Mouse (Mus musculus): ENCODE data around the gene Sstr5. TPM values are rescaled to one million over a fixed set of nuclear protein-coding genes. Genes with fewer than 3 reads are reported as not detected.

Sstr5 gene
- polyA plus RNA-seq, 1 experiment from 2014 or later: 1.0 TPM

GRCm38 (mm10) chr17:25445841-25446240 is 51.2 kb downstream of the Sstr5 start:
- H3K9me3 ChIP-seq (ENCODE audit: control insufficient read depth, low read length): 0 out of 2 replicates have a peak, but pooled peaks cover 3% of the 10 kb centered on the region
- no peaks in the 10 kb centered on the region for H3K36me3 ChIP-seq (ENCODE audit: control insufficient read depth, insufficient read depth, low read length)
- ATAC-seq: no peak
- no peak overlapping the region for H3K9ac ChIP-seq (ENCODE audit: low read depth, low read length)
- H3K4me2 ChIP-seq (ENCODE audit: low read length): no peak overlapping the region
- 87% methylated on average over 3 of the region's 3 CpGs for WGBS
- no peaks in the 10 kb centered on the region; the same call in 1 of the 2 replicates for H3K27me3 ChIP-seq (replicated peaks; ENCODE audit: control insufficient read depth, insufficient read depth, low read length)
- peaks cover 3% of the 10 kb centered on the region; the same call in 1 of the 2 replicates for H3K4me1 ChIP-seq (ENCODE audit: control insufficient read depth, insufficient read depth, low read depth, low read length)
- no peak overlapping the region for H3K27ac ChIP-seq (ENCODE audit: low read depth, low read length)
- H3K4me3 ChIP-seq (ENCODE audit: low read length): no peak overlapping the region

GRCm38 (mm10) chr17:25445074-25445473 is 52.0 kb downstream of the Sstr5 start:
- H3K9ac ChIP-seq (ENCODE audit: low read depth, low read length): no peak overlapping the region

GRCm38 (mm10) chr17:25442889-25443288 is 54.2 kb downstream of the Sstr5 start:
- H3K27me3 ChIP-seq (replicated peaks; ENCODE audit: control insufficient read depth, insufficient read depth, low read length): no peaks in the 10 kb centered on the region; the same call in 1 of the 2 replicates
- H3K4me2 ChIP-seq (ENCODE audit: low read length): no peak overlapping the region
- no peak overlapping the region for H3K9ac ChIP-seq (ENCODE audit: low read depth, low read length)
- peaks cover 3% of the 10 kb centered on the region; the same call in 1 of the 2 replicates for H3K4me1 ChIP-seq (ENCODE audit: control insufficient read depth, insufficient read depth, low read depth, low read length)
- no peaks in the 10 kb centered on the region for H3K36me3 ChIP-seq (ENCODE audit: control insufficient read depth, insufficient read depth, low read length)
- ATAC-seq: no peak
- H3K27ac ChIP-seq (ENCODE audit: low read depth, low read length): no peak overlapping the region
- 75% methylated on average over 3 of the region's 3 CpGs for WGBS
- no peak overlapping the region for H3K4me3 ChIP-seq (ENCODE audit: low read length)
- 0 out of 2 replicates have a peak, but pooled peaks cover 3% of the 10 kb centered on the region for H3K9me3 ChIP-seq (ENCODE audit: control insufficient read depth, low read length)

More at GRCm38 (mm10) chr17:25445074-25445473, 52.0 kb downstream of the Sstr5 start:
- no peak overlapping the region; the same call in 1 of the 2 replicates for H3K27ac ChIP-seq (ENCODE audit: low read depth, low read length)
- H3K36me3 ChIP-seq (ENCODE audit: control insufficient read depth, insufficient read depth, low read length): no peaks in the 10 kb centered on the region
- no peak overlapping the region for H3K4me2 ChIP-seq (ENCODE audit: low read length)
- 44% methylated on average over 4 of the region's 4 CpGs for WGBS
- no peak overlapping the region for H3K4me3 ChIP-seq (ENCODE audit: low read length)
- H3K9me3 ChIP-seq (ENCODE audit: control insufficient read depth, low read length): 0 out of 2 replicates have a peak, but pooled peaks cover 3% of the 10 kb centered on the region
- H3K4me1 ChIP-seq (ENCODE audit: control insufficient read depth, insufficient read depth, low read depth, low read length): peaks cover 3% of the 10 kb centered on the region; the same call in 1 of the 2 replicates
- H3K27me3 ChIP-seq (replicated peaks; ENCODE audit: control insufficient read depth, insufficient read depth, low read length): no peaks in the 10 kb centered on the region; the same call in 1 of the 2 replicates
- ATAC-seq: no peak

- H3K4me2 ChIP-seq (ENCODE audit: low read length): no peak overlapping the region
- H3K27me3 ChIP-seq (replicated peaks; ENCODE audit: control insufficient read depth, insufficient read depth, low read length): no peaks in the 10 kb centered on the region
- H3K27ac ChIP-seq (ENCODE audit: low read depth, low read length): no peak overlapping the region
- 84% methylated on average over 6 of the region's 6 CpGs for WGBS
- 0 out of 2 replicates have a peak, but pooled peaks cover 3% of the 10 kb centered on the region for H3K9me3 ChIP-seq (ENCODE audit: control insufficient read depth, low read length)
- no peak overlapping the region for H3K9ac ChIP-seq (ENCODE audit: low read depth, low read length)
- peaks cover 3% of the 10 kb centered on the region; the same call in 1 of the 2 replicates for H3K4me1 ChIP-seq (ENCODE audit: control insufficient read depth, insufficient read depth, low read depth, low read length)
- no peak overlapping the region for H3K4me3 ChIP-seq (ENCODE audit: low read length)
- no peak for ATAC-seq
- no peaks in the 10 kb centered on the region for H3K36me3 ChIP-seq (ENCODE audit: control insufficient read depth, insufficient read depth, low read length)
These were observed 55.7 kb downstream of the Sstr5 start for GRCm38 (mm10) chr17:25441417-25441816.

Other genes with a start within 250 kb of the Sstr5 start
- 23.4 and 26.0 TPM in 2 replicates for gene Baiap3, start 240.9 kb downstream of the Sstr5 start, polyA plus RNA-seq (2015; fragmentation: Nextera tagmentation; extraction: Ambion mirVana)
- 409 and 435 TPM in 2 replicates for gene Ube2i, start 222.7 kb downstream of the Sstr5 start, polyA plus RNA-seq (2015; fragmentation: Nextera tagmentation; extraction: Ambion mirVana)
- gene Prss34, start 198.9 kb downstream of the Sstr5 start, polyA plus RNA-seq (2015; fragmentation: Nextera tagmentation; extraction: Ambion mirVana): not detected in 2 replicates
- gene Prss28, start 188.6 kb downstream of the Sstr5 start, polyA plus RNA-seq (2015; fragmentation: Nextera tagmentation; extraction: Ambion mirVana): not detected in 2 replicates
- not detected in 2 replicates for gene Prss29, start 178.6 kb downstream of the Sstr5 start, polyA plus RNA-seq (2015; fragmentation: Nextera tagmentation; extraction: Ambion mirVana)
- gene Tpsab1, start 151.7 kb downstream of the Sstr5 start, polyA plus RNA-seq (2015; fragmentation: Nextera tagmentation; extraction: Ambion mirVana): not detected in 2 replicates
- 0.19 and 2.1 TPM in 2 replicates for gene Tpsb2, start 131.0 kb downstream of the Sstr5 start, polyA plus RNA-seq (2015; fragmentation: Nextera tagmentation; extraction: Ambion mirVana)
- 0.43 and 0.55 TPM in 2 replicates for gene Tpsg1, start 128.0 kb downstream of the Sstr5 start, polyA plus RNA-seq (2015; fragmentation: Nextera tagmentation; extraction: Ambion mirVana)
- 5.9 and 6.2 TPM in 2 replicates for gene Cacna1h, start 63.5 kb downstream of the Sstr5 start, polyA plus RNA-seq (2015; fragmentation: Nextera tagmentation; extraction: Ambion mirVana)
- gene Tekt4, start 42.7 kb downstream of the Sstr5 start, polyA plus RNA-seq (2015; fragmentation: Nextera tagmentation; extraction: Ambion mirVana): 1.4 and 1.9 TPM in 2 replicates
- 24.2 and 25.1 TPM in 2 replicates for gene Sox8, start 73.4 kb upstream of the Sstr5 start, polyA plus RNA-seq (2015; fragmentation: Nextera tagmentation; extraction: Ambion mirVana)
- gene Lmf1, start 81.8 kb upstream of the Sstr5 start, polyA plus RNA-seq (2015; fragmentation: Nextera tagmentation; extraction: Ambion mirVana): 27.7 and 28.2 TPM in 2 replicates
- 5.5 and 11.3 TPM in 2 replicates for gene Gng13, start 219.9 kb upstream of the Sstr5 start, polyA plus RNA-seq (2015; fragmentation: Nextera tagmentation; extraction: Ambion mirVana)
- 6.4 and 7.4 TPM in 2 replicates for gene Chtf18, start 230.1 kb upstream of the Sstr5 start, polyA plus RNA-seq (2015; fragmentation: Nextera tagmentation; extraction: Ambion mirVana)
- gene Rpusd1, start 230.4 kb upstream of the Sstr5 start, polyA plus RNA-seq (2015; fragmentation: Nextera tagmentation; extraction: Ambion mirVana): 32.9 and 33.0 TPM in 2 replicates
- not detected in 2 replicates for gene Mslnl, start 238.8 kb upstream of the Sstr5 start, polyA plus RNA-seq (2015; fragmentation: Nextera tagmentation; extraction: Ambion mirVana)